Mouse (Mus musculus) liver, adult (tissue): Measurements from ENCODE around the gene Kctd11.

Source experiments
- GATA4 ChIP-seq: IDR thresholded peaks from 2 replicates; pipeline ENCODE4 v1.6.1; 2014; ENCODE audit warnings: mild to moderate bottlenecking, low read length; ENCODE audit not compliant: insufficient replicate concordance

The Kctd11 gene

DNA sequence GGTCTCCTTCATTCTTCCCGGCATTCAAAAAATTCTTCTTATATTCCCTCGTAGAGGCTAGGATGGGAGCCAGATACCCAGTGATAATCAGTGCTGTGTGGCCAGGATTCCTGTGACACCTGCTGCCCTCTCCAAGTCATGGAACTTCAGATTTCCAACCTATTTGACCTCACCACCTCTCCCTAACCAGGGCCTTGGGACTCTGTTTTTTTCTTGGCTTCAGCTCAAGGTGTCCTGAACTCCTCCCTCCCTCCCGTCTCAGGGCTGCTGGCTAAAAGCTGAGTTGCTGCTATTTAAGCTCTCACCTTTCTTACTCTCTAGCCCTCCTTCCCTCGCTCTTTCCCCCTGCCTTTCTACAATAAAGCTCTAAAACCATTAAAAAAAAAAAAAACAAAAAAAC lies 18.7 kb upstream of the Kctd11 start:
- TF ChIP-seq GATA4: no peak

DNA sequence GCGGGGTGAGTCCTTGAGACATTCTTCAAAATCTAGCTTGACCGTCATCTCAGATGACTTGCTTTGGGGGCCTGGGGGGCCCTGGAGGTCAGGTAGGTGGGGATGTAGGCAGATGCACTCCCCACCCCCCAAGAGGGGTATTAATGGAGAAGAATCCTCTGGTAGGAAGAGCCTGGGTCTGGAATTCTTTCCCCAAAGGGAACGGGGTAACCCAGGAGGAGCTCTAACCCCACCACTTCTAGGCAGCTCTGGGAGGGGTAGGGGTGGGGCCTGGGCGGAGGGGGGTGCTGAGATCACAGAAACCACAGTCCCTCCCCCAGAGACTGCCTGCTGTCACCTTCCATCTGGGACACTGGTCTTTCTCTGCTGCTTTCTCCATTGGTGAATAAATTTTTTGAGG lies 14.1 kb upstream of the Kctd11 start, which contains the start of gene Acap1:
Gene Acap1 (minus strand): TSS at position 249 of the 400 bp plus-strand sequence.
- TF ChIP-seq GATA4: no peak

DNA sequence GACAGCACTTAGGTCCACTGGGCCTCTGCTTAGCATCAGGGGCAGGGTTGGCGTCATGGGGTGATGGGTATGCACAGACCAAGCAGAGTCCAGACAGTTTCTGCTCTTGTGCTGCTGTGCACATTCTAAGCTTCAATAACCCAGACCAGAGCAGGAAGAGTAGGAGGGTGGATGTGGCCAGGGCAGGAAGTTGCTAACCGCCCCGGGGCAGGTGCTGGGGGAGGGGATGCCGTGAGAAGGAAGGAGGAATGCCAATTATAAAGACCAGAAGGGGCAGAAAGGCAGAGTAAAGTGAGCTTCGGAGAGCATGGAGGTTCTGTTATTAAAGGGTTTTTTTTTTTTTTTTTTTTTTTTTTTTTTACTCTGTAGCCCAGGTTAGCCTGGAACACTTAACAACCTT lies 13.5 kb upstream of the Kctd11 start:
- no peak for TF ChIP-seq GATA4

DNA sequence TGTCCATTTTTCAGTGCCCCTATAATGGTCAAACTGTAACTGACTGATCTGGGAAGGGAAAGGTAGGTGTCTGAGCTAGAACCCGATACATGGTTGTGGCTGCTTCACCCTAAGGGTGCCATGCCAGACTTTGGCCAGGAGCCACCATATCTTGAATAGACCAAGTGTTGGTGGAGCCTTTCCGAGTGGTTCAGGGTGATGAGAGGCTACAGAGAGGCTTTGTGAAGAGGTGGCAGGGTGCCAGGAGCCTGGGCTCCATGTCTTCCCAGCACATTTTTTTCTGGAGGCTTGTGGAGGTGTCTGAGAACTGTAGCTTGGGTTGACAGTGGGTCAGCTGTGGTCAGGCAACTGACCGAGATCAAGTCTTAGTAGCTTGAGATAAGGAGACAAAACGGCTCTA lies 10.3 kb upstream of the Kctd11 start:
- no peak for TF ChIP-seq GATA4

DNA sequence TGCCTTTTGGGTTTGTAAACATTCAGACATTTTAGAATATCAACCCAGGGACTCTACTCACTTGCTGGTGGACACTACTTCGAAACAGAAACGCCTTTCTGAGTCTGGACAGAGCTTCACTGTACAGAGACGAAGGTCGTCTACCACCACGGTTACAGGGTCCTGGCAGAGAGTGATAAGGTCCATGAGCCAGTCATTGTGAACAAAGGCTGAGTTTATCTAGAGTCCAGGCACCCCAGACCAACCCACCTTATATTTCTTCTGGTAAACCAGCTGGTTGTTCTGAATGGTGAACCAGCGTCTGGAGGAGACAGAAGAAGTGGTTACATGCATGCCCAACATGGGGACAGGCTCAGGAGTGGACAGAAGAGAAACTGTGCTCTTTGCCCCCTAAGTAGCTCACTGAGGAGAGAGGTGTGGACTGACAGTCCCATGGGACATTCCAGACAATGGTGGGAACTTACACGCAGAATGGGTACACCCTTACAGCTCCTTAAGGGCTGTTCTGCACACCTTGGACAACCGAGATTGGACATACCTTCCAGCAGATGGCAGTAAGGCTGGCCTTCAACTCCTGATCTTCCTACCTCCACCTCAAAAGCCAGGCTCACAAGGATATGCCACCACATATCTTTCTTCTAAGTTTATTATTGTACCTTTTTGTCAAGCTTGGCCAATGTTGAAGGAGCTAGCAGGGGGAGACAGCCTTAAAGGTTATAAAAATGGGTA lies 5.9 kb upstream of the Kctd11 start:
- TF ChIP-seq GATA4: no peak

DNA sequence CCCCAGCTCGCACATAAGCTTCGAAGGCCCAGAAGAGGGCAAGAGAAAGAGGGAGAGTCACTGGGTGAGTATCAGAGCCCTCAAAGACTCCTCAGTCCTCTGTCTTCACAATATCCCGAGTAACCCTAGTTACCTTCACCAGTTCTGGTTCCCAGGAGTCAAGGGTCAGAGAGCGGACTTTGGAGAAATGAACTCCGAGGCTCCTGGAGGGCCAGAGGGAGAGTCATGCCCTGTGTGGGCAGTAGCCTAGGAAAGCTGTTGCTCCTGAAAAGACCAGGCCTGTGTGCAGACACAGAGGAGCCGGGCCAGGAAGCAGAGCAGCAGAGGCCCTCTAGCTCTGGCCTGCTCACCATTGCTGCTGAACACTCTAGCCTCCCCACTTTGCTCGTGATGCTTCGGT lies 3.5 kb upstream of the Kctd11 start:
- no peak for TF ChIP-seq GATA4

DNA sequence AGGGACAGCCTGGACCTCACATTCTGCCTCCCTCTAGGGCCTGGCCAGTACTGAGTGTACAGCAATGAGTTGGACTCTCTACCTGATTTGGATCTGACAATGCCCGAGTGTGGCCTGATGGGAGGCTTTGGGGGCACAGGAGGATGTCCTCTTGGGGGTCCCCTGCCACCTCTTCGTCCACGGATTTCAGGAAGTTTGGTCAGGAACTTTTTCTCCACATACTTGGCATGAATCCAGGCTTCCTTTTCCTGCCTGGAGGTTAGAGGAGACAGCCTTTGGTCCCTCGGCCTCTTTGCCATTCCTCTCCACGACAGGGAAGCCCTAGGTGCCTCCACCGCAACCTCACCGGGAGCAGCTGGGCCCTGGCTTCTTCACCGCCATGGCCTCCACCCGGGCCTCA lies 3.0 kb upstream of the Kctd11 start:
- TF ChIP-seq GATA4: no peak

DNA sequence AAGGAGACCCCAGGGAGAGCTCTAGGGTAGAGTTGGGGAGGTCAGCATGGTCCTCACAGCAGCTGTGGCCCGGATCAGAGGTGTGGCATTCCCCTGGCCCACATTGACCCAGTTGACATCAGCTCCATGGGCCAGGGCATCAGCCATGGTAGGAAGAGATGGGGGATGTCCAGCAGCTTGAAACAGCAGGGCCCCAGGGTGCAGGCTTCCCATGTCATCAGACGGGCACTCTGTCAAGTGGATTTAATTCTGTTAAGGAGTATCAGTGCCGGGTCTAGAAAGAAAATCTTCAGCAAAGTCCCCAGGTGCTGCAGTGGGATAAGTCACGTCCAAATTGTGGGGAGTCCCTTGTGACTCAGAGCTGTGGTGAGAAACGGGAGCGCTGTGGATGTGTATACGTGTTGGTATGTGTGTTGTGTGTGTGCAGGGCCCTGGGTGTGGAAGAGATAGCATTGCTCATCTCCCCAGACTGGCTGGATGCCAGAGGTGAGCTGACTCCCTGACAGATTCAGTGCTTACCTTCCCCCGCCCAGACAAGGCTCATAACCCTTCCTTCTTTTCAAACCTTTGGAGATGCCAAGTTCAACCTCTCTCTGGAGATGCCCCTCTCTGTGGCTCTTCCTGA lies 2.4 kb upstream of the Kctd11 start:
- no peak for TF ChIP-seq GATA4

DNA sequence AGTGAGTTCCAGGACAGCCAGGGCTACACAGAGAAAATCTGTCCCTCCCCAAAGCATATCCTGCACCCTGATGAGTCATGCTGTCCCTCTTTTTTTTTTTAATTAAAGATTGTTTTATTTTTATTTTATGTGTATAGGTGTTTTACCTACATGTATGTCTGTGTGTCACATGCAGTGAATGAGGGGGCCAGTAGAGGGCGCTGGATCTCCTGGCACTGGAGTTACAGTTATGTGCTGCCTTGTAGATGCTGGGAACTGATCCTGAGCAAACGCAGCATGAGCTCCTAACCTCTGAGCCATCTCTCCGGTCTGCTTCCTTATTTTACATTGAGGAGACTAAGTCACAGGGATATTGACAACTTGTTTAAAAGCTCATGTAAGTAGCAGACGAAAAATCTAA lies 1.9 kb upstream of the Kctd11 start:
- no peak for TF ChIP-seq GATA4

DNA sequence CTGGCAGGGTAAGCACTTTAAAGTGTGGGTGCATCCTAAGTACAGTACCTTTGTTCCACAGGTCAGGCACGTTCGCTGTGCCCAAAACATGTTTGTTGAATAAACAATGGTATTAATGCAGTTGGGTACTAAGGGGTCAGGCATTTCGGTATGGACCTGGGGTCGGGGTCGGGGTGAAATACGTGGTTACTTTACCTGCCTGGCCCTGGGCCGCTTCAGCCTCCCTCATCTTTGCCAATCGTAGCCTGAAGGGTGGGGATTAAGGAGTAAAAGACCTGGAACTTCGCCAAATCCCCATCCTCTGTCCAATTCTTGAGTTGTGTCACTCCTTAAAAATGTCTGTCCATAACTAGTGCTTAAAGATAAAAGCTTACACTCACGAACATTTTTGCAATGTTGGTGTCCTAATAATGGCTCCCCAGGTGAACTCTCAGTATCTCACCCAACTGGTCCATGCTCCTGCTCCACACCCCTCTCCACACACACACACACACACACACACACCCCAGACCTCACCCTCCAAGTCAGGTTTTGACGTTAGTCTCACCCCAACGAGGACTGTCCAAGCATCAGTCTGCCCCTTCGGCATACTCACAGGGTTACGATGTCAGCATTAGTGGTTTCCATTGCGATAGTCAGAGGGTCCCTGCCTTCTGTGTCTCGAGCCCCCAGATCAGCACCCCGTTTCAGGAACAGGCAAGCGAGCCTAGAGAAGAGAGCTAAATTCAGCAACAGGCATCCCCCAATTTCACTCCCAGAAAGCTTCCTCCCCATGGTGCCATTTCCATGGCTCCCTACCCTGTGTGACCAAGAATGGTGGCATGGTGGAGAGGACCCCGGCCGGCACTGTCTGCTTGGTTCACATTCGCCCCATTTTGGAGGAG lies 823 bp upstream of the Kctd11 start:
- TF ChIP-seq GATA4: no peak

DNA sequence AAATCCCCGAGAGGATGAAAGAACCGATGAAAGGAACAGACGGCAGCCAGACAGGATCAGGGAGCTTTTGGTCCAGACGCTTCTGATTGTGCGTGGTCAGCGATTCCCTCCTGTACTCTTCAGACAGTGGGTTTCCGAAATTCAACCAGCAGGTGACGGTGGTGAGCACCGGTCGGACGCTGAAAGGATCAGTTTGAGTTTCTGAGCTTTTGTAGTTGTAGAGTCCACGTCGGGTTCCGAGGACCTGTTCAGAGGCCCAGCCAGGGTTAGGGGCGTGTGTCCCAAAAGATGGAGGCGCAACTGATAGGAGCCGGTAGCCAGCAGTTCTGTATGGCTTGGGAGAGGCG lies 727 bp downstream of the Kctd11 start:
- no peak for TF ChIP-seq GATA4

DNA sequence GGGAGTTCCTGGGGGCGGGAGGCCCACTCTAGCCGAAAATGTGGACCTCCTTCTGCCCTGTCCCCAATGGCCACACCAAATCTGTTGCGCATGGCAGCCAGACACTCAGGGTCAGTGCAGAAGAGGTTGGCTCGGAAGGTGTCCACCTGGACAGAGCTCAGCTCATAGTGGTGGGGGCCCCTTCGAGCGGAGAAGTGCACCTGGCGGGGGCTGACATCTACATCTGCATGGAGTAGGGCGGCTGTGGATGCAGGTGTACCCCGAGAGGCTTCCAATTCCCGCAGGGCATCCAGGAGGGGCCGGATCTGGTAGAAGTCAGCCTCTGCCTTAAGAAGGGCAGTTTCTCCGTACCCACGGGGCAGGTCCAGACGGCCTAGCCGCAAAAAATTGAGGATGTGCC lies 1.5 kb downstream of the Kctd11 start:
- TF ChIP-seq GATA4: no peak

DNA sequence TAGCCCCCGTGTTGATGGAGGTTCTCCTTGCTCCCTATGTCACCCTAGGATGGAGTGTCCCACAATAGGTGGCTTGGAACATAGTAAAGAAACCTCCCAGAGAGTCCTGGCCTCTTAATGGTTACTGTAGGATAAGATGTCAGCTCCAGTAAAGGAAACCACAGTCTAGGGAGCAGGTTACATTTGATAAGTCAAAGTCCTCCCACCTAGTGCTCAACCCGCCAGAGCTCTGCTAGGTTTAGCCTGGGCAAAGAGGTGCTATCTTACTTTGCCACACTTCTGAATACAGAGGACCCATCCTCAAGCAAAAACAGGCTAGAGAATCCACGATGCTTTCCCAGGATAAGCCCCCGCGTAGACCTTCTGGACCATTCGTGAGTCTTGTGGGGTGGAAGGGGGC lies 2.3 kb downstream of the Kctd11 start:
- TF ChIP-seq GATA4: no peak

DNA sequence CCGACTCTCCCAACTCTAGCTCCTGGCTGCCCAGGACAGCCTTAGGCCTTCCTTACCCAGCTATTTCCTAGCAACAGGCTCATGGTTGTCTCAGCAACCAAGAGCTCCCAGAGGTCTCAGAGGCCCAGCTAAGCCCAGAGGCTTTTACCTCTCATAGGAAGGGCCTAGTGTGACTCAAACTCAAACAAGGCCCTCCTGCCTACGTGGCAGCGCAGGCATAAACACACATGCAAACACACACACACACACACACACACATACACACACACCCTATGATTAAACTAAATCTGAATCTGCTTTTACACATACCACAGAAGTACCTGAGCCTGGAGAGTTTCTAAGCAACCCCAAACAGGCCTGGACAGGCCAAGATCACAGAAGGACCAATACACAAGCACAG lies 2.8 kb downstream of the Kctd11 start:
- no peak for TF ChIP-seq GATA4

DNA sequence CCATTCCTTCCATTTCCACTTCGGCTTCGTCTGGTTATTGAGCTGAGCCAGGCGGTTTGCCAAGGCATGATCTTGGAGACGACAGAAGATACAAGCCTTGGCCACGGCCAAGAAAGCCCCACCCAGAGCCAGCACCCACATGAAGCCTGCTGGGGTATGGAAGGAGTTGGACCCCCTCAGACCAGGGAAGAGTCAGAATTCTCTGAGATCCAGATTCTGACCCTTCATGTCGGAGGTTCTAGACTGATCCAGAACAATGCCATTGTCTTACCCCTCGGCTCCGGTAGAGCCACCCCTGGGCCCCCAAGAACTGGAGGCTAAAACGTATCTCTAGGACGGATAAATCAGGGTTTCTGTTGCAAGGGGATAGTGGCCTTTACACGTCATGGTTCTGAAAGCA lies 3.3 kb downstream of the Kctd11 start, which contains the start of gene Tmem95:
Gene Tmem95 (minus strand): TSS at position 141 of the 400 bp plus-strand sequence.
- no peak for TF ChIP-seq GATA4

DNA sequence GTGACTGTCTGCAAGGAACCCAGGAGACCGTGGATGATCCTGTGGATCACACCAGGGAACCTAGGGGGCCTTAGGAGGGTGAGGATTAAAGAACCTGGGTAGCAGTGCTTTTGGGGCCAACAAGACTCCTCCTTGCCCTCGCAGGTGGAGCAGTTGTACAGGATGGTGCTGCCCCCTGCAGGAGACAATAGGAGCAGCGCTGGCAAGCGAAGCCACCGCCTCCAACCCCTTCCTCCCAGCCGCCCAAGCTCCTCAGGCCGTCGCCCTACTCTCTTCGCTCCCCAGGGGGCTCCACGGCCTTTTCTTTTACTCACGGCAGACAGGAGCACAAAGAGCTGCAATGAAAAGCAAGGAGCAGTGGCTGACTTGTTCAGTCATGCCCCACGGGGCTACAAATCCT lies 4.3 kb downstream of the Kctd11 start:
- TF ChIP-seq GATA4: no peak
